Mouse (Mus musculus) cerebellum, postnatal 10 days (tissue): Measurements from ENCODE around the gene Gsc.

Source experiments
- DNase-seq, 2 experiments: peaks; one replicate each; pipeline ENCODE4 v3.0.0; 2021; ENCODE audit warnings: mixed read lengths in 2 of 2

Gene Gsc

GRCm38 (mm10) chr12:104472601-104473424 lies at the start of gene Gsc:
Gene Gsc (minus strand): TSS chr12:104473330.
- peak; percentile 57 to 58 for DNase-seq

- DNase-seq = no peak
Observed at GRCm38 (mm10) chr12:104519721-104520120, 46.6 kb upstream of the Gsc start.

- DNase-seq = no peak
Observed at GRCm38 (mm10) chr12:104507911-104508310, 34.8 kb upstream of the Gsc start.

- DNase-seq = peak; percentile 58 to 80
Observed at GRCm38 (mm10) chr12:104492009-104492408, 18.9 kb upstream of the Gsc start.

GRCm38 (mm10) chr12:104486205-104486604 lies 13.1 kb upstream of the Gsc start:
- no peak for DNase-seq

GRCm38 (mm10) chr12:104485161-104485560 lies 12.0 kb upstream of the Gsc start:
- no peak for DNase-seq

- DNase-seq = no peak
Observed at GRCm38 (mm10) chr12:104481007-104481406, 7.9 kb upstream of the Gsc start.

- peak in 1 of 2 experiments; percentile 14 for DNase-seq
Observed at GRCm38 (mm10) chr12:104478193-104478592, 5.1 kb upstream of the Gsc start.

- peak in 1 of 2 experiments; percentile 10 for DNase-seq
Observed at GRCm38 (mm10) chr12:104477501-104477900, 4.4 kb upstream of the Gsc start.

GRCm38 (mm10) chr12:104477066-104477465 lies 3.9 kb upstream of the Gsc start:
- DNase-seq = peak; percentile 29 to 43

GRCm38 (mm10) chr12:104475946-104476345 lies 2.8 kb upstream of the Gsc start:
- DNase-seq = peak; percentile 20 to 38

- DNase-seq = peak; percentile 13 to 35
Observed at GRCm38 (mm10) chr12:104474881-104475740, 2.0 kb upstream of the Gsc start.

- peak; percentile 28 to 56 for DNase-seq
Observed at GRCm38 (mm10) chr12:104474191-104474871, 1.2 kb upstream of the Gsc start.

GRCm38 (mm10) chr12:104473492-104473891 lies 362 bp upstream of the Gsc start:
- DNase-seq = peak; percentile 22 to 34

- DNase-seq = no peak
Observed at GRCm38 (mm10) chr12:104472218-104472525, 958 bp downstream of the Gsc start.

- DNase-seq = peak; percentile 25 to 38
Observed at GRCm38 (mm10) chr12:104471351-104472217, 1.5 kb downstream of the Gsc start.

GRCm38 (mm10) chr12:104470646-104471045 lies 2.5 kb downstream of the Gsc start:
- no peak for DNase-seq

- DNase-seq = no peak
Observed at GRCm38 (mm10) chr12:104468783-104469182, 4.3 kb downstream of the Gsc start.

- DNase-seq = no peak
Observed at GRCm38 (mm10) chr12:104467372-104467771, 5.8 kb downstream of the Gsc start.

- DNase-seq = no peak
Observed at GRCm38 (mm10) chr12:104466930-104467329, 6.2 kb downstream of the Gsc start.

- DNase-seq = no peak
Observed at GRCm38 (mm10) chr12:104461372-104461771, 11.8 kb downstream of the Gsc start.

- DNase-seq = peak in 1 of 2 experiments; percentile 40
Observed at GRCm38 (mm10) chr12:104459377-104459776, 13.8 kb downstream of the Gsc start.
